Mouse (Mus musculus) kidney, adult 2 months (tissue): ENCODE results near the gene Grin2c. TPM values are rescaled to one million over a fixed set of nuclear protein-coding genes. Genes with fewer than 3 reads are reported as not detected.

Experiments
- DNase-seq: peaks from one replicate; pipeline ENCODE4 v3.0.0; 2021
- H3K27ac ChIP-seq: fragments of 200-500 bp; 2 replicates; pipeline ENCODE4 v1.5.1; 2012; ENCODE audit warnings: low read depth, low read length, control low read depth, inconsistent platforms; ENCODE audit not compliant: insufficient read depth
- H3K27me3 ChIP-seq: fragments of 200-500 bp; replicated peaks from 2 replicates; pipeline ENCODE4 v1.6.1; 2012; ENCODE audit warnings: mild to moderate bottlenecking, moderate library complexity, low read length, inconsistent platforms; ENCODE audit not compliant: control insufficient read depth, insufficient read depth
- H3K36me3 ChIP-seq: fragments of 200-500 bp; 2 replicates; pipeline ENCODE4 v1.6.1; 2012; ENCODE audit warnings: mild to moderate bottlenecking, moderate library complexity, low read length, inconsistent platforms; ENCODE audit not compliant: control insufficient read depth, insufficient read depth
- H3K4me1 ChIP-seq: fragments of 200-500 bp; 2 replicates; pipeline ENCODE4 v1.6.1; 2011; ENCODE audit warnings: low read length; ENCODE audit not compliant: control insufficient read depth, insufficient read depth
- H3K4me3 ChIP-seq: fragments of 200-500 bp; 2 replicates; pipeline ENCODE4 v1.5.1; 2011; ENCODE audit warnings: mild to moderate bottlenecking, low read depth, low read length, control low read depth; ENCODE audit not compliant: insufficient read depth
- CTCF ChIP-seq: fragments of 200-500 bp; conservative IDR thresholded peaks from 2 replicates; pipeline ENCODE4 v1.5.1; 2011; ENCODE audit warnings: low read depth, mild to moderate bottlenecking, control low read depth, low read length, moderate library complexity, mixed read lengths; ENCODE audit not compliant: insufficient read depth, insufficient read length
- POLR2A ChIP-seq: fragments of 200-500 bp; IDR thresholded peaks from one replicate; pipeline ENCODE4 v1.6.1; 2011; ENCODE audit warnings: low read depth, low read length, control low read depth
- WGBS: fragments of 180-500 bp; shearing (Covaris S2); methylation state at CpG from one replicate; pipeline ENCODE4 v1.1.7; 2018; 5-methylcytosine and 5-hydroxymethylcytosine counted together
- polyA plus RNA-seq: library from polyadenylated mRNA; depleted of rRNA; stranded (reverse); fragments of >200 nt; gene quantifications from 2 replicates; pipeline ENCODE4 v1.2.3, GENCODE M21; 2012

Grin2c gene
- polyA plus RNA-seq, 1 experiment, result 0.34 TPM

GRCm38 (mm10) chr11:115224889-115225288 lies 42.2 kb downstream of the Grin2c start:
- peak; percentile 24 for DNase-seq

GRCm38 (mm10) chr11:115223877-115224276 lies 43.2 kb downstream of the Grin2c start:
- TF ChIP-seq CTCF, result no peak
- no peak for TF ChIP-seq POLR2A

More at GRCm38 (mm10) chr11:115224889-115225288, 42.2 kb downstream of the Grin2c start:
- H3K27me3 ChIP-seq, result no peaks in the 10 kb centered on the region
- H3K4me3 ChIP-seq, result no peak overlapping the region
- H3K36me3 ChIP-seq, result no peaks in the 10 kb centered on the region
- TF ChIP-seq CTCF, result peak; percentile 49
- no peak for TF ChIP-seq POLR2A
- H3K4me1 ChIP-seq, result no peaks in the 10 kb centered on the region
- H3K27ac ChIP-seq, result no peak overlapping the region
- 52% methylated on average over 8 of the region's 8 CpGs for WGBS

GRCm38 (mm10) chr11:115223451-115223850 lies 43.6 kb downstream of the Grin2c start:
- TF ChIP-seq CTCF, result no peak
- no peak for TF ChIP-seq POLR2A
- Histone ChIP-seq H3K4me1 (peaks cover 4% of the 10 kb centered on the region; the same call in 1 of the 2 replicates), H3K27ac (no peak overlapping the region), H3K4me3 (no peak overlapping the region), H3K36me3 (no peaks in the 10 kb centered on the region), H3K27me3 (no peaks in the 10 kb centered on the region)
- 82% methylated on average over 11 of the region's 11 CpGs for whole genome bisulfite sequencing
- DNase-seq, result no peak

More at GRCm38 (mm10) chr11:115223877-115224276, 43.2 kb downstream of the Grin2c start:
- Histone ChIP-seq H3K27ac (no peak overlapping the region), H3K4me3 (no peak overlapping the region), H3K4me1 (peaks cover 4% of the 10 kb centered on the region; the same call in 1 of the 2 replicates), H3K27me3 (no peaks in the 10 kb centered on the region), H3K36me3 (no peaks in the 10 kb centered on the region)
- no peak for DNase-seq
- WGBS, result 77% methylated on average over 6 of the region's 6 CpGs

DNA sequence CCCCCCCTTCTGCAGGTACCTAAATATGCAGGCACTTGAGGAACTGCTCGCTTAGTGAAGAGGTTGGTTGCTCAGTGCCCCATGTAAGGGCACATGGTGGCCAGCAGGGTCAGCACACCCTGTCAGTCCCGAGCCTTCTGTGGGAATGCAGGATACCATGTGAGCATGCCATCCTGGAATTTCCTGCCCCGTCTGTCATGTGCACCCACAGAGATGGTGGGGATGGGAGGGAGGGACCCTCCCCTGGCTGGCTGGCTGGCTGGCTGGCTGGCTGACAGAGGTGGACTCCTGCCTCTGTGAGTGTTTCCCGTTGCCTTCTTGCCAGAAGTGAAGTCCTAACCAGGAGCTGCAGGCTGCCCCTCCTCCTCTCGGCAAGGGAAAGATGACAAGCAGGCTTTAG lies 44.5 kb downstream of the Grin2c start:
- H3K4me3 ChIP-seq, result no peak overlapping the region

DNA sequence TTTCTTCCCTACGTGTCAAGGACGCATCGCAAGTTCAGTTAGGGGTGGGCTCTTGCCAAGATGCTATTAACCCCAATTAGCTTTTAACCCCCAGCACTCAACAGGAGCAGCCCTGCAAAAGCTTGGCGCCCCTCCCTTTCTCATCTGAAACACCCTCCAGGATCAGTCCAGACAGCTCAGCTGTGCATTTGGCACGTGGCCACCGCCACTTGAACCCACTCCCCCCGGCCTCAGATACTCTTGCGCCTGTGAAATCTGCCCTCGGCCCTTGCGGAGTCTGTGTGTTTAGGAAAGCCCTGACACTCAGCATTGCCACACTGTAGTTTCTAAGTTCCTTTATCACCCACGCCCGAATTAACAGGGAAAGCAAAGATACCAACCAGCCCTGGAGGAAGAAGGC lies 45.0 kb downstream of the Grin2c start:
- WGBS, result 63% methylated on average over 12 of the region's 12 CpGs
- Histone ChIP-seq H3K27me3 (no peaks in the 10 kb centered on the region), H3K27ac (no peak overlapping the region), H3K4me3 (no peak overlapping the region), H3K36me3 (no peaks in the 10 kb centered on the region), H3K4me1 (peaks cover 4% of the 10 kb centered on the region; the same call in 1 of the 2 replicates)
- TF ChIP-seq CTCF (no peak), POLR2A (no peak)
- DNase-seq, result peak; percentile 23

More for the DNA sequence above, 44.5 kb downstream of the Grin2c start:
- DNase-seq, result peak; percentile 17
- Histone ChIP-seq H3K27me3 (no peaks in the 10 kb centered on the region), H3K36me3 (no peaks in the 10 kb centered on the region), H3K27ac (no peak overlapping the region), H3K4me1 (peaks cover 4% of the 10 kb centered on the region; the same call in 1 of the 2 replicates)
- 38% methylated on average over 5 of the region's 5 CpGs for WGBS
- no peak for TF ChIP-seq POLR2A
- no peak for TF ChIP-seq CTCF

DNA sequence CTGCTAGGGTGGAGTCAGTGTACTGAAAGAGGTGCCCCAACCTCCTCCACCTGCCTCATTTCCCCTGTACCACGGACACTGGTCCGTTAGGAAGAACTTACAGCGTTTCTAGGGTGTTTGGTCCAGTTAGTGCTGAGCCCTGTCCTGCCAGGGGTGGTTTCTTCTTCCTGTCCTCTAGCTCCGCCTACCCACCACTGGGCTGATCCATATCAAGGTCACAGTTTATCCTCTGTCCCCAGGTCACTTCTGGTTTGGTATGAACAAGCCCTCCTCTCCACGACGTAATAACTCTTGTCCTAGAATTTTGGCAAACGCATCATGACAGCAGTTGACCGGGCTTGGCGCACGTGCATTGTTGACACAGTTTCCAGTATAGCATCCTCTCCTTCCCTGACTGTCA lies 47.4 kb downstream of the Grin2c start:
- no peaks in the 10 kb centered on the region for H3K27me3 ChIP-seq
- no peaks in the 10 kb centered on the region for H3K36me3 ChIP-seq
- 84% methylated on average over 10 of the region's 10 CpGs for WGBS
- no peak overlapping the region for H3K4me3 ChIP-seq
- H3K27ac ChIP-seq, result no peak overlapping the region; the same call in 1 of the 2 replicates
- H3K4me1 ChIP-seq, result peaks cover 4% of the 10 kb centered on the region; the same call in 1 of the 2 replicates
- DNase-seq, result peak; percentile 6
- TF ChIP-seq POLR2A (no peak), CTCF (no peak)

DNA sequence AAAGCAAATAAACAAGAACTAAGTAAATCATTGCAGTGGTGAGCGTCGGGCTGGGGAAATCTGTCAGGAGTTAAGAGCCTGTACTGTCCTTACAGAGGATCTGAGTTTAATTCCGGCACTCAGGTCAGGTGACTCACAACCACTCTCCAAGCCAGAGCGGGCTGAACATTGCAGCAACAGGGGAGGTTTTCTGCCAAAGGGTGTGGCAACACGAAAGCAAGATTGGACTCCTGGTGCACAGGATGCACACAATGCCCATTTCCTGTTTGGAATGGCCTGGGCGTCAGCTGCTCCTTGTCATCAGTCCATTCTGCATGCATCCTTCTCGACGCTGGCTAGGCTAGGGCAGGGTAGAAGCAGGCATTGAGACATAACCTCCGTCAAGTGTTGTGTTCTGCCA lies 47.8 kb downstream of the Grin2c start:
- no peaks in the 10 kb centered on the region for H3K36me3 ChIP-seq
- H3K4me3 ChIP-seq, result no peak overlapping the region
- peak; percentile 54 for DNase-seq
- TF ChIP-seq POLR2A, result no peak
- TF ChIP-seq CTCF, result no peak
- H3K4me1 ChIP-seq, result peaks cover 4% of the 10 kb centered on the region; the same call in 1 of the 2 replicates
- WGBS, result 34% methylated on average over 9 of the region's 9 CpGs
- no peaks in the 10 kb centered on the region for H3K27me3 ChIP-seq
- H3K27ac ChIP-seq, result no peak overlapping the region; the same call in 1 of the 2 replicates
